Comparison of ENCODE assay signal across 15 mouse cellular contexts in the genomic region with DNA sequence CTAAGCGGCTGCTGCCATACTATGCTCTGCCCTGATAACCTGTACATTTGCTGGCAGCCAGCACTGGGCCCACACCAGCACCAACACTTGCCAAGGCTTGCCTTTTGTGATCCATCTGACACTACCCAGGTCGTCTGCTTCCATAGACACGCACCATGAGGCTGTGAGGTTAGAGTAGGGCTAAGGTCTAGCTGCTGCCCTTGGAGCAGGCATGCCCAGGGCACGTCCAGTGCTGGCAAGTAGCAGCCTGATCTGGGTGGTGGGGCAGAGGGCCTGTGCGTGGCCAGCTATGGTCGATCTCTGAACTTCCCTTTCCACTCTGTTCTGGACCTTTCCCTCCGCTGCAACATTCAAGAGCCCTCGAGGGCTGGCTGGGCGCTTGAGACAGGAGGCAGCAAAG. TPM values are rescaled to one million over a fixed set of nuclear protein-coding genes. Genes with fewer than 3 reads are reported as not detected.
DNase-seq lines count a peak whose midpoint lies in the region; ATAC-seq and TF ChIP-seq lines count a peak whose summit lies in the region.
"Had no signal": no experiment of that assay in that cellular context is flagged by ENCODE, and none has a peak within 500 bp of the region (broad histone marks: within the 10 kb centered on the region; RNA-seq: fewer than 3 reads in every experiment).

No protein-coding gene starts in this region.

- H3K9ac ChIP-seq in midbrain, embryonic 13.5 days (replicated peaks), result no peak overlapping the region
- H3K9ac ChIP-seq: forebrain, postnatal 0 days; heart, embryonic 15.5 days; limb, embryonic 15.5 days had no signal

- no peaks in the 10 kb centered on the region for H3K9me3 ChIP-seq in midbrain, embryonic 10.5 days (replicated peaks)
- H3K9me3 ChIP-seq in midbrain, embryonic 13.5 days, result no peaks in the 10 kb centered on the region
- H3K9me3 ChIP-seq: heart, embryonic 15.5 days; hindbrain, embryonic 10.5 days; limb, embryonic 15.5 days had no signal

- no peak for TF ChIP-seq CTCF in small intestine, adult 2 months (IDR thresholded peaks at IDR 0.05; ENCODE audit: extremely low read depth, insufficient read length, insufficient replicate concordance, low read depth, low read length)

- peaks cover 84% of the 10 kb centered on the region for H3K36me3 ChIP-seq in midbrain, embryonic 10.5 days
- H3K36me3 ChIP-seq in midbrain, embryonic 13.5 days, result peaks cover 84% of the 10 kb centered on the region
- peaks cover 63% of the 10 kb centered on the region for H3K36me3 ChIP-seq in small intestine, adult 2 months (ENCODE audit: control insufficient read depth, insufficient read depth, low read length)

- 95% methylated on average over 9 of the region's 9 CpGs for WGBS in midbrain, embryonic 10.5 days
- 94% methylated on average over 9 of the region's 9 CpGs for WGBS in midbrain, embryonic 13.5 days
- WGBS in small intestine, adult 2 months, result 90% methylated on average over 9 of the region's 9 CpGs

- no peak overlapping the region for H3K4me3 ChIP-seq in midbrain, embryonic 10.5 days
- no peak overlapping the region for H3K4me3 ChIP-seq in midbrain, embryonic 13.5 days (replicated peaks)
- H3K4me3 ChIP-seq in small intestine, adult 2 months (ENCODE audit: low read depth, low read length), result no peak overlapping the region
- H3K4me3 ChIP-seq: heart, embryonic 15.5 days; hindbrain, embryonic 10.5 days; limb, embryonic 15.5 days had no signal

- no peak for ATAC-seq in midbrain, embryonic 13.5 days
- ATAC-seq: forebrain, postnatal 0 days; lung, postnatal 0 days had no signal

- DNase-seq in layer of hippocampus, adult 11-12 months (ENCODE audit: low spot score), result peak; percentile 57
- DNase-seq in layer of hippocampus, adult 9-10 months (ENCODE audit: low spot score), result no peak
- no peak for DNase-seq in midbrain, embryonic 10.5 days (ENCODE audit: low spot score)
- peak; percentile 21 for DNase-seq in adipocyte (ENCODE audit: low spot score)
- DNase-seq in kidney, postnatal 14 days, result no peak
- DNase-seq: cerebellum, adult 11 months; cerebellum, postnatal 14 days; forebrain, postnatal 0 days; heart, adult 18-20 months had no signal

- H3K27ac ChIP-seq in midbrain, embryonic 10.5 days (replicated peaks), result 0 out of 2 replicates have a peak overlapping the region, but pooled peaks have one; percentile 18
- H3K27ac ChIP-seq in midbrain, embryonic 13.5 days, result no peak overlapping the region
- H3K27ac ChIP-seq in small intestine, adult 2 months (ENCODE audit: insufficient read depth, low read depth, low read length), result 0 out of 2 replicates have a peak overlapping the region, but pooled peaks have one; percentile 7
- H3K27ac ChIP-seq: heart, embryonic 15.5 days; hindbrain, embryonic 10.5 days; limb, embryonic 15.5 days had no signal

- TF ChIP-seq POLR2A in small intestine, adult 2 months (IDR thresholded peaks at IDR 0.05; ENCODE audit: low read depth, low read length), result no peak

- H3K4me1 ChIP-seq in midbrain, embryonic 10.5 days, result no peaks in the 10 kb centered on the region
- no peaks in the 10 kb centered on the region for H3K4me1 ChIP-seq in midbrain, embryonic 13.5 days (replicated peaks)
- peaks cover 3% of the 10 kb centered on the region; the same call in 1 of the 2 replicates for H3K4me1 ChIP-seq in small intestine, adult 2 months (ENCODE audit: control insufficient read depth, insufficient read depth, insufficient read length, low read length)
- H3K4me1 ChIP-seq: heart, embryonic 15.5 days; hindbrain, embryonic 10.5 days; limb, embryonic 15.5 days had no signal

- no peak overlapping the region for H3K4me2 ChIP-seq in midbrain, embryonic 13.5 days (replicated peaks)
- H3K4me2 ChIP-seq: heart, embryonic 15.5 days; limb, embryonic 15.5 days had no signal

- H3K27me3 ChIP-seq in midbrain, embryonic 10.5 days (ENCODE audit: low read depth, poor library complexity, severe bottlenecking), result no peaks in the 10 kb centered on the region
- no peaks in the 10 kb centered on the region for H3K27me3 ChIP-seq in midbrain, embryonic 13.5 days
- no peaks in the 10 kb centered on the region for H3K27me3 ChIP-seq in small intestine, adult 2 months (ENCODE audit: control insufficient read depth, insufficient read depth, low read length)
- H3K27me3 ChIP-seq: heart, embryonic 15.5 days; limb, embryonic 15.5 days had no signal

RNA-seq across cellular contexts. Expression of gene Selplg, which starts 10.5 kb away (rescaled TPM):
- 0.77 and 1.5 TPM in 2 replicates for polyA plus RNA-seq in midbrain, embryonic 10.5 days (2016; fragmentation: Nextera tagmentation; extraction: Ambion mirVana)
- polyA plus RNA-seq in midbrain, embryonic 13.5 days (2015; fragmentation: Nextera tagmentation; extraction: Ambion mirVana), result 0.98 and 1.2 TPM in 2 replicates
- polyA plus RNA-seq in small intestine, adult 2 months (2012; rRNA removed), result 31.5 and 52.3 TPM in 2 replicates

RNA-seq across cellular contexts. Expression of gene Tmem119, which starts 42.6 kb away (rescaled TPM):
- polyA plus RNA-seq in midbrain, embryonic 10.5 days (2016; fragmentation: Nextera tagmentation; extraction: Ambion mirVana), result 23.6 and 25.1 TPM in 2 replicates
- polyA plus RNA-seq in midbrain, embryonic 13.5 days (2015; fragmentation: Nextera tagmentation; extraction: Ambion mirVana), result 4.3 and 5.6 TPM in 2 replicates
- 10.1 and 13.5 TPM in 2 replicates for polyA plus RNA-seq in small intestine, adult 2 months (2012; rRNA removed)

Comparison
In these comparisons a context has a peak if more than half of its experiments do, and no peak if none do; other contexts are left out.
1. DNase-seq: peak in layer of hippocampus, adult 11-12 months (single experiment) and adipocyte (single experiment); none in layer of hippocampus, adult 9-10 months (single experiment), midbrain, embryonic 10.5 days (single experiment) and kidney, postnatal 14 days (single experiment).
2. RNA of gene Selplg, which starts 10.5 kb away (polyA plus RNA-seq): 31.5 to 52.3 TPM in small intestine, adult 2 months; 0.98 to 1.2 TPM in midbrain, embryonic 13.5 days and 0.77 to 1.5 TPM in midbrain, embryonic 10.5 days; every median in the first group is over 10 times any median in the second.